Mouse (Mus musculus) C2C12 (cell line): ENCODE results near the gene Pla2g3.

ENCODE experiments used
- CEBPB ChIP-seq: IDR thresholded peaks from one replicate; pipeline ENCODE4 v1.6.1; 2011; ENCODE audit warnings: low read depth, mild to moderate bottlenecking, control low read depth, moderate library complexity
- CTCF ChIP-seq: IDR thresholded peaks from one replicate; pipeline ENCODE4 v1.5.1; 2011; ENCODE audit not compliant: control insufficient read depth, insufficient read depth, insufficient read length
- FOSL1 ChIP-seq: IDR thresholded peaks from one replicate; pipeline ENCODE4 v1.8.0; 2011; ENCODE audit warnings: mild to moderate bottlenecking, low read length; ENCODE audit not compliant: poor library complexity, insufficient read depth, severe bottlenecking
- MAX ChIP-seq: IDR thresholded peaks from one replicate; pipeline ENCODE4 v1.6.1; 2011; ENCODE audit warnings: mild to moderate bottlenecking, control low read depth
- MYOD1 ChIP-seq: IDR thresholded peaks from one replicate; pipeline ENCODE4 v1.6.1; 2011; ENCODE audit warnings: low read depth; ENCODE audit not compliant: control insufficient read depth, insufficient read length
- MYOG ChIP-seq: IDR thresholded peaks from one replicate; pipeline ENCODE4 v1.6.1; 2011; ENCODE audit not compliant: control insufficient read depth, insufficient read length; ENCODE audit errors: extremely low read depth
- USF1 ChIP-seq: IDR thresholded peaks from one replicate; pipeline ENCODE4 v1.6.1; 2011; ENCODE audit warnings: low read depth, mild to moderate bottlenecking, control low read depth, moderate library complexity

- TF ChIP-seq CTCF (no peak), USF1 (no peak), MAX (no peak), MYOG (no peak), CEBPB (no peak), MYOD1 (no peak), FOSL1 (no peak)
These were observed 1.7 kb upstream of the Pla2g3 start for GRCm38 (mm10) chr11:3486349-3486748.
